15 mouse cellular contexts compared by ENCODE assay signal in the genomic region with DNA sequence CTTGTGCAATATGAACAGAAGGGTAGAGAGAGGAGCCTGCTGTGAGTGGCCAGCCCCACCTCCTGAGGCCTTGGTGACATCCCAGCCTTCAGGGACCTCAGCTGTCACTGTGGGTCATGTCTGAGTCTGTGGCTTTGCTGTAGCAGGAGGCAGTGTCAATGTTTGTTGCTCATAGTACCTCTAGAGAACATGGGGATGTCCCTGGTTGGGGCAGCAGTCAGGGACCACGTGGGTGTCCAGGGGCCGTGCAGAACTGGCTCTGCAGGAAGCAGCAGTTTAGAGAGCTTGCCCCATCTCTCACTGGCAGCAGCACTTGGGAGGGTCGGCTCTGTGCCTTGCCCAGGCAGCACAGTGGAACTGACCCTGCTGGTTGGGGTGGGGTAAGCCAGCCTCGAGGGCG. TPM values are rescaled to one million over a fixed set of nuclear protein-coding genes. Genes with fewer than 3 reads are reported as not detected.
DNase-seq lines count a peak whose midpoint lies in the region; ATAC-seq lines count a peak whose summit lies in the region.
"Had no signal": no experiment of that assay in that cellular context is flagged by ENCODE, and none has a peak within 500 bp of the region (broad histone marks: within the 10 kb centered on the region; RNA-seq: fewer than 3 reads in every experiment).

No protein-coding gene starts in this region.

- H3K9me3 ChIP-seq in stomach, embryonic 15.5 days: no peaks in the 10 kb centered on the region
- H3K9me3 ChIP-seq: neural tube, embryonic 12.5 days had no signal

- peak; percentile 14 for DNase-seq in adrenal gland, postnatal 14 days
- no peak for DNase-seq in adrenal gland, postnatal 10 days
- peak; percentile 41 for DNase-seq in lung, postnatal 25 days (ENCODE audit: low spot score)
- no peak for DNase-seq in lung, postnatal 10 days
- DNase-seq in right cerebral cortex, postnatal 14 days: no peak
- DNase-seq in right cerebral cortex, postnatal 4 days: no peak
- DNase-seq: cerebellum, adult 9-11 months; heart, postnatal 36 days; kidney, adult 2 months; thymus, postnatal 25 days had no signal

- no peak overlapping the region for H3K9ac ChIP-seq in stomach, embryonic 15.5 days
- H3K9ac ChIP-seq: neural tube, embryonic 12.5 days had no signal

- no peak overlapping the region for H3K4me3 ChIP-seq in stomach, embryonic 15.5 days (replicated peaks)
- H3K4me3 ChIP-seq: left cerebral cortex, adult 2 months; neural tube, embryonic 12.5 days had no signal

- H3K27ac ChIP-seq in stomach, embryonic 15.5 days: no peak overlapping the region
- H3K27ac ChIP-seq: left cerebral cortex, adult 2 months; neural tube, embryonic 12.5 days had no signal

- 0 out of 2 replicates have a peak, but pooled peaks cover 3% of the 10 kb centered on the region for H3K4me1 ChIP-seq in stomach, embryonic 15.5 days

- 43% methylated on average over 5 of the region's 5 CpGs for WGBS in stomach, embryonic 15.5 days

- H3K36me3 ChIP-seq in stomach, embryonic 15.5 days: no peaks in the 10 kb centered on the region
- H3K36me3 ChIP-seq: neural tube, embryonic 12.5 days had no signal

- no peaks in the 10 kb centered on the region for H3K27me3 ChIP-seq in stomach, embryonic 15.5 days (replicated peaks)
- H3K27me3 ChIP-seq: neural tube, embryonic 12.5 days had no signal

- peak; percentile 15 to 26 for ATAC-seq in hematopoietic stem cell, adult 5-6 weeks (replicated peaks in 1 of 2; ENCODE audit: insufficient read depth in 1 of 2, low FRiP score in 2 of 2, low TSS enrichment in 1 of 2, low read depth in 1 of 2, poor library complexity in 2 of 2, severe bottlenecking in 2 of 2)
- ATAC-seq in stomach, embryonic 15.5 days (ENCODE audit: insufficient read depth, low FRiP score, low read depth): peak; percentile 33; the same call in 1 of the 2 replicates

- no peak overlapping the region for H3K4me2 ChIP-seq in stomach, embryonic 15.5 days
- H3K4me2 ChIP-seq: midbrain, embryonic 11.5 days; neural tube, embryonic 12.5 days had no signal

RNA-seq across cellular contexts. Expression of gene Lbr, which starts 34.2 kb away (rescaled TPM):
- 33.7 and 42.9 TPM in 2 replicates for total RNA-seq in adrenal gland, postnatal 14 days (2021)
- 10 to 100 TPM; 35.9 to 36.6 TPM for total RNA-seq in adrenal gland, postnatal 10 days (2021)
- total RNA-seq in hematopoietic stem cell, adult 5-6 weeks (2017): 198 and 199 TPM in 2 replicates
- 127 and 133 TPM in 2 replicates for polyA plus RNA-seq in stomach, embryonic 15.5 days (2015; fragmentation: Nextera tagmentation; extraction: Ambion mirVana)

Comparison
In these comparisons a context has a peak if more than half of its experiments do, and no peak if none do; other contexts are left out.
1. DNase-seq: peak in adrenal gland, postnatal 14 days (single experiment) and lung, postnatal 25 days (single experiment); none in adrenal gland, postnatal 10 days (single experiment), lung, postnatal 10 days (single experiment), right cerebral cortex, postnatal 14 days (single experiment) and right cerebral cortex, postnatal 4 days (single experiment).